Mouse (Mus musculus) intestine, embryonic 14.5 days (tissue): ENCODE data around the gene Btaf1. TPM values are rescaled to one million over a fixed set of nuclear protein-coding genes. Genes with fewer than 3 reads are reported as not detected.

Experiments used
- ATAC-seq: fragments of 200-750 bp; cut with Nextera tagmentation; replicated peaks from 2 replicates; pipeline ENCODE4 v1.8.0; 2017; ENCODE audit warnings: low read depth, moderate number of reproducible peaks, moderate TSS enrichment, moderate library complexity; ENCODE audit not compliant: low FRiP score, low TSS enrichment
- DNase-seq: peaks from one replicate; pipeline ENCODE4 v3.0.0-alpha.2; 2018; ENCODE audit warnings: low spot score
- H3K27ac ChIP-seq: fragments of 300-500 bp; sonication (generic); 2 replicates; pipeline ENCODE4 v1.5.1; 2014; ENCODE audit warnings: low read depth, mild to moderate bottlenecking, control low read depth
- H3K27me3 ChIP-seq: fragments of 300-500 bp; sonication (generic); replicated peaks from 2 replicates; pipeline ENCODE4 v1.6.1; 2014; ENCODE audit warnings: low read length, control low read depth; ENCODE audit not compliant: control insufficient read depth, insufficient read depth
- H3K36me3 ChIP-seq: fragments of 300-500 bp; sonication (generic); 2 replicates; pipeline ENCODE4 v1.6.1; 2014; ENCODE audit warnings: low read length, control low read depth; ENCODE audit not compliant: control insufficient read depth, insufficient read depth
- H3K4me1 ChIP-seq: fragments of 300-500 bp; sonication (generic); replicated peaks from 2 replicates; pipeline ENCODE4 v1.6.1; 2014; ENCODE audit warnings: low read length, control low read depth, mixed read lengths; ENCODE audit not compliant: control insufficient read depth, insufficient read depth
- H3K4me2 ChIP-seq: fragments of 300-500 bp; sonication (generic); 2 replicates; pipeline ENCODE4 v1.6.1; 2014; ENCODE audit warnings: low read length
- H3K4me3 ChIP-seq: fragments of 300-500 bp; sonication (generic); 2 replicates; pipeline ENCODE4 v1.5.1; 2014; ENCODE audit warnings: low read depth, low read length, control low read depth, mixed read lengths
- H3K9ac ChIP-seq: fragments of 300-500 bp; sonication (generic); 2 replicates; pipeline ENCODE4 v1.6.1; 2014; ENCODE audit warnings: mild to moderate bottlenecking, low read length
- H3K9me3 ChIP-seq: fragments of 300-500 bp; sonication (generic); 2 replicates; pipeline ENCODE4 v1.6.1; 2016; ENCODE audit warnings: low read length, control low read depth; ENCODE audit not compliant: control insufficient read depth
- WGBS: fragments of 180-500 bp; shearing (Covaris S2); extraction: QIAGEN DNeasy Blood & Tissue Kit; methylation state at CpG from one replicate; pipeline ENCODE4 v1.1.7; 2014; 5-methylcytosine and 5-hydroxymethylcytosine counted together
- polyA plus RNA-seq: library from polyadenylated mRNA; unstranded; fragments of >200 nt; fragmentation: Nextera tagmentation; extraction: Ambion mirVana; gene quantifications from 2 replicates; pipeline ENCODE4 v1.2.1, GENCODE M21; 2014

Btaf1 gene
- polyA plus RNA-seq, 1 experiment from 2014 or later, result 15.3 TPM

DNA sequence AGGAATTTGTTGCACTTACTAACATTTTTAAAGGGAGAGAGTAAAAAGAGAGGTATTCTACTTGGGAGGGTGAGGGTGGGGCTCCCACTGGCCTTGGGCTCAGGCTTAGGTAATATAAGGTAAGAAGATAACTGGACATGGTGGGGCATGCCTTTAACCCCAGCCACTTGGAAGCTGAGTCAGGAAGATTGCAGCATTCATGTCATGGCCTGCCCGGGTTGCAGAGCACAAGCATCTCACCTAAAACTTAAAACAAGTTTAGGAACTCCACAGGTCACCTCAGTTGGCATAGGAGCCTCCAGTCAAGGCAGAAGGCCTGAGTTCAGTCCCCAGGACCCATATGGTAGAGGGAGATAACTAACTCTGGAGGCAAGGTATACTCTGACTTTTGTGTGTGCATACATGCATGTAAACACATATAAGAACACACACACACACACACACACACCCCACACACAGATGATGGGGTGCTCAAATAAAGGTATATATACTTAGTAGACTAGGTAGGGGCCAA is 8.9 kb upstream of the Btaf1 start:
- Histone ChIP-seq H3K9me3 (no peaks in the 10 kb centered on the region), H3K4me1 (no peaks in the 10 kb centered on the region), H3K36me3 (no peaks in the 10 kb centered on the region), H3K4me2 (no peak overlapping the region), H3K27me3 (no peaks in the 10 kb centered on the region), H3K9ac (no peak overlapping the region), H3K4me3 (no peak overlapping the region), H3K27ac (no peak overlapping the region)
- ATAC-seq (no peak), DNase-seq (no peak)
- WGBS, result 100% methylated on average over 1 of the region's 1 CpGs

DNA sequence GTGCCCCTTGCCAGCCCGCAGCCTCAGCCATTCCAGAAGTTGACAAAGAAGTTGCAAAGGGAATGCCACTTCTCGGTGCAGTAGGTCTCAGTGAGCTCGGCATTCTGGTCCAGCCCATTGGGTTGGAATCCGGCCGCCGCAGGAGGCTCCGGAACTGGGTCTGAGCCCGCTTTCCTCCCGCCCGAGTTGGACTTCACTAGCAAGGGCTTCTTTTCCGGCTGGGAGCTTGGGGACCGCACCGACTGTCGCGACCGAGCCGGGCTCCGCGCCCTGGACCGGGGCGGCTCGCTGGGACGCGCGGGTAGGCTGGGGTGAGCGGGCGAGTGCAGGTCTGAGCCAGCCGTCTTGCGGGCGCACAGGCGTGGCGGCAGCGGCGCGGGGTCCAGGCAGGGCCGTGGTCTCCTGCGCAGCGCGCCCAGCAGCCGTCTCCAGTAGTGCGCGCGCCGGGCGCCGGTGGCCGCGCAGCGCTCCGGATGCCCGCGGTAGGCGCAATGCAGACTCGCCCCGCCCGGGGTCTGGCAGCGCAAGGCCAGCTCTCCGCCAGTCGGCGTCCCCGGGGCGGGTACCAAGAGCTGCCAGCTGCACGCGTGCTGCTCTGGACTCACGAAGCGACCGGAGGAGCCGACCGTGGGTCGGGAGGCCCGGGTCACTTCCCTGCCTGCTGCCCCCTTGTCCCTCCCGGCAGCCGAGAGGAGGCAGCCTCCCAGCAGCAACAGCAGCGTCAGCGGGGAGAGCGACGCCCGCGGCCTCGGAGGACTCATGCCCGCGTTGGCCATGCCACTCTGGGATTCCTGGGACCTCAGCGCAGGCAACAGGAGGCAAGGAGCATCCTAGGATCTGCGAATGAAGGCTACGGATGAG is 7.2 kb upstream of the Btaf1 start:
- H3K4me3 ChIP-seq, result peak overlapping the region; percentile 76
- peak overlapping the region; percentile 81 for H3K9ac ChIP-seq
- peak; percentile 90 for DNase-seq
- H3K9me3 ChIP-seq, result no peaks in the 10 kb centered on the region
- no peaks in the 10 kb centered on the region for H3K4me1 ChIP-seq
- H3K27me3 ChIP-seq, result no peaks in the 10 kb centered on the region
- peak; percentile 88 for ATAC-seq
- H3K4me2 ChIP-seq, result peak overlapping the region; percentile 60
- H3K27ac ChIP-seq, result peak overlapping the region; percentile 85
- H3K36me3 ChIP-seq, result no peaks in the 10 kb centered on the region
- under 1% methylated on average over 71 of the region's 85 CpGs for WGBS

DNA sequence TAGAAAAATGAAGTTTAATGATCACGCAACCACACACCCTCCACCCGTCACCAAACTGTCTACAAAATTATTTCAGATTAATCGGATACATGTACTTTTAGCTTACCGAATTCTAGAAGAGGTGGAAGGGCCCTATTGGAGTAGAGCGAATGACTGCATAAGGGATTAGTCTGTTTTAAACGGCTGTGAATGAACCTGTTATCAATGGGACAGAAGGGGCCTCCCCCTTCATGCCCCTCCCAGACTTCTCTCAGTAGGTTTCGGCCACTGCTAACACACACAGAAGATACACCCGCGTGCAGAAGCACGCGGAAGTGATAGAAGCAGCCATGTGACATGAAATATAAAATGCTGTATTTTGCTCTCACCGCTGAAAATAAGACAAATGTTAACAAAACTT is 6.4 kb upstream of the Btaf1 start, which contains the start of gene Fgfbp3:
Fgfbp3 (minus strand) TSS at position 150 of the 400 bp plus-strand sequence.
- Histone ChIP-seq H3K9me3 (no peaks in the 10 kb centered on the region), H3K4me1 (no peaks in the 10 kb centered on the region), H3K27me3 (no peaks in the 10 kb centered on the region), H3K9ac (peak within 1 kb of the TSS; percentile 81), H3K27ac (peak within 1 kb of the TSS; percentile 85), H3K36me3 (no peaks in the 10 kb centered on the region), H3K4me3 (peak within 1 kb of the TSS; percentile 76), H3K4me2 (peak within 1 kb of the TSS; percentile 60)
- no peak for DNase-seq
- ATAC-seq, result 0 out of 2 replicates have a peak, but pooled peaks have one; percentile 9
- WGBS, result 10% methylated on average over 12 of the region's 12 CpGs

DNA sequence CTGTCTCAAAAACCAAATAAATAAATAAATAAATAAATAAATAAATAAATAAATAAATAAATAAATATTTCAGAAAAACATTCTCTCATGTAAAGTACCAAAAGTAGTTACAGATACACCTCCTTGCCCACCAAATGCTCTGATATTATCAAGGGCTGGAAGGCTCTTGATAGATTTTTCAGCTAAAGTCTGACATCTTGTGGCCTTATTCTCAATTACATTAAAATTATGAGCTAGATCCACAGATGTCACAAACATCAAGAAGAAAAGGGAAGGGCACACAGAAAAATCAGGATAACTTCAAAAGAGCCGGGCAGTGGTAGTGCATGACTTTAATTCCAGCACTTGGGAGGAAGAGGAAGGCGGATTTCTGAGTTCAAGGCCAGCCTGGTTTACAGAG is 3.9 kb upstream of the Btaf1 start:
- no peak overlapping the region for H3K4me3 ChIP-seq
- 37% methylated on average over 2 of the region's 2 CpGs for WGBS
- no peak overlapping the region for H3K9ac ChIP-seq
- no peaks in the 10 kb centered on the region for H3K36me3 ChIP-seq
- no peak overlapping the region for H3K4me2 ChIP-seq
- H3K9me3 ChIP-seq, result no peaks in the 10 kb centered on the region
- H3K4me1 ChIP-seq, result peaks cover 7% of the 10 kb centered on the region; the same call in 1 of the 2 replicates
- no peak for ATAC-seq
- no peak overlapping the region for H3K27ac ChIP-seq
- no peak for DNase-seq
- no peaks in the 10 kb centered on the region for H3K27me3 ChIP-seq

DNA sequence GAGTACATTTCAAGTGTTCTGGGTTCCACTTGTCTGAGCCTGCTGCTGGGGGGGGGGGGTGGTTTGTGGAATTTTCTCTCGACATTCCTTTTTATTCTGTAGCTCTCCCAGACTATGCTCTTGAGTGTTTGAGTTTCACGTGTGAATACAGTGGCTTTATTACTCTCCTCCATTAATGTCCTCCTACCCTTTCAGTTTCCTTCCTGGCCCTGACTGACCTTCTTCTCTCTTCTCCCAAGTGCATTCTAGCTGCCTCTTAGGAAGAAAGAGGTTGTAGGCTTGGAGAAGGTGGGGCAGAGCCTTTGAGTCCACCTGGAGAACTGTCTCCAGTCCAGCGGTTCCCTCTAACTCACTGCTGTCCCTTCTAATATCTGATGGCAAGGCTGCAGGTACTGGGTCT is 2.9 kb upstream of the Btaf1 start:
- H3K9me3 ChIP-seq, result no peaks in the 10 kb centered on the region
- DNase-seq (no peak), ATAC-seq (no peak)
- no peaks in the 10 kb centered on the region for H3K27me3 ChIP-seq
- no peak overlapping the region for H3K4me2 ChIP-seq
- WGBS, result 56% methylated on average over 3 of the region's 3 CpGs
- H3K4me3 ChIP-seq, result no peak overlapping the region
- H3K9ac ChIP-seq, result no peak overlapping the region
- H3K36me3 ChIP-seq, result no peaks in the 10 kb centered on the region
- peaks cover 13% of the 10 kb centered on the region for H3K4me1 ChIP-seq
- no peak overlapping the region for H3K27ac ChIP-seq

DNA sequence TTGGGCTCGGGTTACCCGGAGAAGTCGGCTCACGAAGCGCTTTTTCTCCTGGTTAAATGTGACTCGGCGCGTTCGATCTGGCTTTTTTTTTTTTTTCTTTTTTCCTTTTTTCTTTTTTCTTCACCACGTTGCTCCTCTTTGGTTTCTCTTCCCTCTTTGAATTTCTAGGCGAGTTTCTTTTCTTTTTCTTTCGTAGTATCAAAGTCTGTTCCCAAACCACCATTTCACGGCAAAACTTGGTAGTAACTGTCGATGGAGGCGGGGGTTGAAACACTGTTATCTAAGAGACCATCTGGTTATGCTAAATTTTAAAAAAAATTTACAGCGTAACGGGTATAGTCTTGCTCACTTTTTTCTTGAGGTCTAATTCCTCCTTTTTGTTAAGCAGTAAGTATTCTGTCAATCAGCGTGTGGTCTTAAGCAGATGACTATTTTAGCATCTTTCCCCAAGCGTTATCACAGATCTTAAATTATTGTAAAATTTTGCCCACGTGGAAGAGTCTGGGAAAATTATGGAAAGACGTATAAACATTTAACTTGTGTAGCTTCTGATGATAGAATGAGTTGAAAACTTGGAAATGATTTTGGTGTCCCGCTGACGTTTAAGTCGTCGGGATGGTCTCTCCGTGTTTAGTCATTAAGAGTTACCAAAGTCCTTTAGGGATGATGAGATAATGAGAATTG is 816 bp downstream of the Btaf1 start:
- no peak for DNase-seq
- Histone ChIP-seq H3K4me2 (peak overlapping the region; percentile 66), H3K9me3 (no peaks in the 10 kb centered on the region), H3K4me1 (peaks cover 13% of the 10 kb centered on the region), H3K27ac (peak overlapping the region; percentile 91), H3K36me3 (no peaks in the 10 kb centered on the region), H3K9ac (peak overlapping the region; percentile 90), H3K4me3 (peak overlapping the region; percentile 95), H3K27me3 (no peaks in the 10 kb centered on the region)
- no peak for ATAC-seq
- WGBS, result 2% methylated on average over 26 of the region's 26 CpGs

DNA sequence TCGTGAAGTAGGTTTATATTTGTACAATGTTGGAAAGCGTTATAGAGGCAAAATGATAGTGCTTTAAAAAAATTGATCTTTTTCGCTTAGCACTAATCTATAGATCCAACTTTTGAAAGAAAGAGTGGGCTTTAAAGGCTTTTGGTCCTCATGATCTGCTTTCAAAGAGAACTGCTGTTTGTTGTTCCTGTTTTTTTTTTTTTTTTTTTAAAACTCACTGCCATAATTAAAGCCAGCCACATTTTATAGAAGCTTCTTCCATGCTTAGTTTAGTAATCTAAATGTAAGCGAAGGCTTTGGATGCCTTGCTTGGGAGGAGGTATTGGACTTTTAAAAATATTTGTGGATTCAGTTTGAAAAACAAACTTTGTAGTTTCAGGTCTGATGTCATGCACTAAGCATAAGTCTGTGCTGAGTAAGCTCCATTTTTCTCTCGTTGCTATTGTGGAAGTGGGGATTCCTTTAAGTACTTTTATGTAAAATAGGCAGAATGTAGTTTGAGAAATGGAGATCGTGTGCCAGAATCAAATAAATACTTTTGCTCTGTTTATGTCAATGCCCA is 2.0 kb downstream of the Btaf1 start:
- ATAC-seq (no peak), DNase-seq (no peak)
- no peak overlapping the region for H3K4me3 ChIP-seq
- H3K36me3 ChIP-seq, result no peaks in the 10 kb centered on the region
- peaks cover 13% of the 10 kb centered on the region for H3K4me1 ChIP-seq
- H3K27me3 ChIP-seq, result no peaks in the 10 kb centered on the region
- 85% methylated on average over 6 of the region's 6 CpGs for WGBS
- H3K27ac ChIP-seq, result no peak overlapping the region
- no peak overlapping the region for H3K9ac ChIP-seq
- H3K4me2 ChIP-seq, result peak overlapping the region; percentile 66
- no peaks in the 10 kb centered on the region for H3K9me3 ChIP-seq

DNA sequence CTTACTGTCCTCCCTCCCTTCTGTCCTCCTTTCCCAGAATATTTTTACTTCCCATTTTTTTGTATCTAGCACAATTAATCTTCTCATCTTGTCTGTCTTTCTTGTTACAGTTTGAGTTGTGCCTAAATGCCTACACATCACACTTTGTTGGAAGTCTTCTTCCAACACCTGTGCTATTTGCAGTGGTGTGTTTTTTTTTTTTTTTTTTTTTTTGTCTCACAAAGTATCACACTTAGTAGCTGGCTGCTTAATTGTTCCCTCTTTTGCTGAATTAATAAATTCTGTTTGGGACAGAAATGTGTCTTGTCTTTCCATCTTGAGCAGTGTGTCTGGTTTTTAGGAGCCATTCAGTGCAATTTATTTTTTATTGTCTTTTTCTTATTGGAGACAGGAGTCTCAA is 3.9 kb downstream of the Btaf1 start:
- no peak overlapping the region for H3K27ac ChIP-seq
- ATAC-seq, result no peak
- no peak overlapping the region for H3K9ac ChIP-seq

More for the DNA sequence above, 3.9 kb downstream of the Btaf1 start:
- no peak overlapping the region for H3K4me3 ChIP-seq
- no peak overlapping the region for H3K4me2 ChIP-seq
- DNase-seq, result no peak
- no peaks in the 10 kb centered on the region for H3K36me3 ChIP-seq
- H3K4me1 ChIP-seq, result peaks cover 13% of the 10 kb centered on the region
- H3K27me3 ChIP-seq, result no peaks in the 10 kb centered on the region
- no peaks in the 10 kb centered on the region for H3K9me3 ChIP-seq
